Mouse (Mus musculus) urinary bladder, postnatal 4 days (tissue): Measurements from ENCODE around the gene Gm44503.

ENCODE experiments used
- DNase-seq, 2 experiments: peaks; one replicate each; pipeline ENCODE4 v3.0.0; 2021 to 2022; ENCODE audit warnings: low spot score in 2 of 2

Gm44503 gene

DNA sequence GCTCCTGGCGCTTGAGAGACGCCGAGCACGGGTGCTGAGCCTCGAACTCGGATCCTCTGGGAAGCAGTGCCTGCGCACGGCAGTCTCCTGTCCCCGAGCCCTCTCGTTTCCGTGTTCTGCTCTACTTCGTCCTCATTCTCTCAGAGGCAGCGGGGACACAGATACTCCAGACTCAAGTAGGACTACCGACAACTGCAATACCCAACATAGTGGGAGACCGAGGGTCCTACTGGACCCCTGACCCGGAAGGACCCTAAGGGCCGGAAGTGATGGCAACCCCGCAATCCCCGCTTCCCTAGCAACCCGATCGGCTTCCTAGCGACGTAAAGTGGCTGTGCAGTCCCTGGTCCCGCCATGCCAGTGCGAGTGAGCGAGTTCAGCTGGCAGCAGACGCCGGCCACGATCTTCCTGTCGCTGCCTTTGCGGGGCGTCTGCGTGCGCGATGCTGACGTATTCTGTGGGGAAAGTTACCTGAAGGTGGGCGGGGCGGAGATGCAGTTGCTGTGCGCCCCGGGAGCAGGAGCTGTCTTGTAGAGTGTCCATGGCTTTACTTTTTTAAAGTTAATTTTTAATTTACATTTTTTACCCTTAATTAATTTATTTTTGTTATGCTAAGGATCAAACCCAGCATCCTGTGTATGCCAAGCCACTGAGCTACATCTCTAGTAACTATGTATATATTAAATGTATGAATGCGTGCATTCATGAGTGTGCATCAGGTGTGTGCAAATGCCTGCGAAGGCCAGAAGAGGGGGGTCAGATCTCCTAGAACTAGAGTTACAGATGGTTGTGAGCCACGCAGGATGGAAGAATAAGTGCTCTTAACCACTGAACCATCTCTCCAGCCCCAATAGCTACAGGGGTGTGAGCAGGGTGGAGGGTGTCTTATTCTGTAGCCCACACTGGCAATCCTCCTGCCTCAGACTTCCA, at the start of gene Gm44503, which contains the start of gene Dyx1c1:
Gene Gm44503 (plus strand): TSS at position 332 of the 930 bp plus-strand sequence.
Gene Dyx1c1 (plus strand): TSS at position 265 of the 930 bp plus-strand sequence.
- peak; percentile 68 to 70 for DNase-seq

- DNase-seq: no peak
Observed at GRCm38 (mm10) chr9:72911381-72911780, 47.3 kb upstream of the Gm44503 start.

DNA sequence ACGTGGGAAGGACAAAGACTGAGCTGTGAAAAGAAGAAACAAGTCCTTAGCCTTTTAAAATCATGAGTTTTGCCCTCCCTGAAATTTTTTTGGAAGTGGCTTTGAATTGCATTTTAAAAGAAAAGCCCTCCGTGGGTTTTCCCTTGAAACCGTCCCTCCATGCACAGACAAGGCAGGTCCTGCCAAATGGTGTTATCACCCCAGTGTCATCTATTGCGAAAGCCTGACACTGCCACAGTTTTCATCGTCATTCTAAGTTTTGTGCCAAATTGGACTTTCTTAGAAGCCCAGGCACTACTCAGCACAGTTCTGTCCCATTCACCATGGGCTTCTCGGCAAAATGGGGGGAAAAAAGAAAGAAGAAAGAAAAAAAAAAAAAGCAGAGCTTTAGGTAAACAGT, 45.1 kb upstream of the Gm44503 start:
- no peak for DNase-seq

DNA sequence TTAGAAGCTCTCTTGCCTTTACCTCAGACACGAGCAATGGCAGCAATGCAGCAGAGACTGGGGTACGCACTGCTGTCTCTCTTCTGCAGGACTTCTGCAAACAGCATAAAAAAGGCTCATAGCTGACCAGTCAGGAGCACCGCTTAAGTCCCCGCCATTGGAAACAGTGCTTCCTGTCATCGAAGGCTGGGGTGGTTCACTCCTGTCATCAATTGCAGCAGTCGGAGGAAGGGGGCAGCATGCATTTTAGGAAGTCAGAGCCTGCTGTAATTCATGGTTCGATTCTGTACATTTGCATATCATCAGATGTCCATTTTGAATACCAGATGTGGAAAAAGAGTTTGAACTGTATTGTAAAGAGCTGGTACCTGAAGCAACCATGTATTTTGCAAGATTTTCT, 42.9 kb upstream of the Gm44503 start:
- no peak for DNase-seq

- no peak for DNase-seq
Observed at GRCm38 (mm10) chr9:72923068-72923467, 35.6 kb upstream of the Gm44503 start.

GRCm38 (mm10) chr9:72925021-72925934, 33.4 kb upstream of the Gm44503 start, which contains the start of gene Pygo1:
Gene Pygo1 (plus strand): TSS chr9:72925645.
- peak; percentile 57 to 67 for DNase-seq

- DNase-seq: no peak
Observed at GRCm38 (mm10) chr9:72925935-72926258, 32.8 kb upstream of the Gm44503 start.

- DNase-seq: no peak
Observed at GRCm38 (mm10) chr9:72931166-72931790, 27.4 kb upstream of the Gm44503 start.

- peak in 1 of 2 experiments; percentile 3 for DNase-seq
Observed at GRCm38 (mm10) chr9:72935309-72935708, 23.3 kb upstream of the Gm44503 start.

DNA sequence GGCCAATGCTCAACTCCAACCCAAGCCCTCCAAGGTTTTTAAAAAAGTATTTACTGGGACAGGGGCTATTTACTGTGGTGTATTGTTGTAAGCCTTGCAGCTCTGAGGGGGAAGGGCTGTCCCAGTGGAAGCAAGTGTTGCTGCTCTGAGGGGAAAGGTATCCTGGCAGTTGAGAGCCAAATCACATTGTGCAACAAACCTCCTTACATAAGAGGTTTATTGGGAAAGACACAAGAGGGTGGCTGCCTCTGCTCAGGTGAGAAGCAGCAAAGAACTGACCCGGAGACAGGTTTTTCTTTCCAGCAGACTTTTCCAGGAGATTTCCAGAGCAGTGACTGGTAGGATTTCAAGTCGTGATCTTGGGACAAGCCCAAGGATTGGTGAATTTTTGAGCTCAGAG, 22.4 kb upstream of the Gm44503 start:
- peak in 1 of 2 experiments; percentile 4 for DNase-seq

DNA sequence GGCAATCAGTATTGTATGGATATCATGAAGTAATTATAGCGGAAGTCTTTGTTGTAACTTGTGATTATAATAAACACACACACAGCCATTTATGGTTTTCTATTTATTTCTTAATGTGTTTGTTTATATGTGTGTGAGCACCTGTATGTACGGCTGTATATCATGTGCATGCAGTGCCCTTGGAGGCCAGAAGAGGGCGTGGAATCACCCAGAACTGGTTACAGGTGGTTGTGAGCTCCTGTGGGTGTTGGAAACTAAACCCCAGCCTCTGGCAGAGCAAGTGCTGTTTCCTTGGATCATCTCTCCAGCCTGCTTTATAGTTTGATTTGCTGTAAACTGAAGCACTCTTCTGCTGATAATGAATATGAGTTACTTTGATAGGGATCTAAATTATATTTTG, 15.2 kb upstream of the Gm44503 start:
- DNase-seq: no peak

DNA sequence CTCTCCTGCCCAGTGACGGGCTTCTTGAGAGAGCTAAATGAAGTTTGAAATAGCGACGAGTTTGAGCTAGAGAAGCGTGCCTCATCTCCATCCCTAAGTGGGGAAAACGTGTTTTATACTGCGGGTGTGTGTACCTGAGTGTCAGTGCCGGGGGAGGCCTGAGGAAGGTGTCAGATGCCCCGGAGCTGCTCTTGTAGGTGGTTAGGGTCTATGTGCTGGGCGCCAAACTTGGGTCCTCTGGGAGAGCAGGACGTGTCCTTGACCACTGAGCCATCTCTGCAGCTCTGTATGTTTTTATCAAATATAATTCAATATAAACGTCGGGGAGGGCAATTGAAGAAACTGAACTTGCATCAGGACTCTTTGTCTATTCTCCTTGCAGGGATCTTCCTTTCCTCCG, 14.4 kb upstream of the Gm44503 start:
- DNase-seq: no peak

GRCm38 (mm10) chr9:72947010-72947409, 11.6 kb upstream of the Gm44503 start:
- DNase-seq: no peak

DNA sequence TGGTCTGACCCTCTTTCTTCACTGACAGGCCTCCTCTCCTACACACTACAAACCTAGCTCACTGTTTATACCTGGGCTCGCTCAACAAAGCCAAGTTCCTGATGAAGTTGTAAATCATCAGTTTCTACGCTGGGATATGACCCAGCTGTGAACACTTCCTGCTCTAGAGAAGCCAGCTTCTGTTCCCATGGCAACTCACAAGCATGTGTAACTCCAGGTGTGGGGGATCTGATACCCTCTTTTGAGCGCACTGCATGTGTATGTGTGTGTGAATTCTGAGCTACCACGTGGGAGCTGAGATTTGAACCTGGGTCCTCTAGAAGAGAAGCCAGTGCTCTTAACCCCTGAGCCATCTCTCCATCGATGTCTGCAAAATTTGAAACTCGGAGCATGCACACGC, 9.1 kb upstream of the Gm44503 start:
- DNase-seq: no peak

GRCm38 (mm10) chr9:72954746-72955145, 3.9 kb upstream of the Gm44503 start:
- DNase-seq: no peak

GRCm38 (mm10) chr9:72955546-72955945, 3.1 kb upstream of the Gm44503 start:
- no peak for DNase-seq

- no peak for DNase-seq
Observed at GRCm38 (mm10) chr9:72961346-72961745, 2.7 kb downstream of the Gm44503 start.

DNA sequence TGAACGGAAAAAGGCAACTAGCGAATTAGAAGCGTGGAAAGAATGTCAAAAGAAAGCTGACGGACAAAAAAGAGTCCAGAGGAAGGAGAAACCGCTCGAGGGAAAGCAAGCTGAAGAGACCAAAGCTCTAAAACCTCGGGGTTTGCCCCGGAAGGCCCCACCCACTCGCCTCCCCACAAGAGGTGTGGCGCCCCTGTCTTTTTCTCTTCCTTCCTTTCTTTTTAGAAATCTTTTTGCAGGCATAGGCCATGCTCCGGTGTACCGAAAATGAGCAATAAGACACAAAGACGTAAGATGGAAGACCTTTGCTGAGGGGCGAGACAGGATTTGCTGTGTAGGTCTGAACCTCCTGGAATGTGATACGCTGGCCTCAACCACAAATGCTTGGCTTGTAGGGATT, 3.3 kb downstream of the Gm44503 start:
- DNase-seq: no peak

DNA sequence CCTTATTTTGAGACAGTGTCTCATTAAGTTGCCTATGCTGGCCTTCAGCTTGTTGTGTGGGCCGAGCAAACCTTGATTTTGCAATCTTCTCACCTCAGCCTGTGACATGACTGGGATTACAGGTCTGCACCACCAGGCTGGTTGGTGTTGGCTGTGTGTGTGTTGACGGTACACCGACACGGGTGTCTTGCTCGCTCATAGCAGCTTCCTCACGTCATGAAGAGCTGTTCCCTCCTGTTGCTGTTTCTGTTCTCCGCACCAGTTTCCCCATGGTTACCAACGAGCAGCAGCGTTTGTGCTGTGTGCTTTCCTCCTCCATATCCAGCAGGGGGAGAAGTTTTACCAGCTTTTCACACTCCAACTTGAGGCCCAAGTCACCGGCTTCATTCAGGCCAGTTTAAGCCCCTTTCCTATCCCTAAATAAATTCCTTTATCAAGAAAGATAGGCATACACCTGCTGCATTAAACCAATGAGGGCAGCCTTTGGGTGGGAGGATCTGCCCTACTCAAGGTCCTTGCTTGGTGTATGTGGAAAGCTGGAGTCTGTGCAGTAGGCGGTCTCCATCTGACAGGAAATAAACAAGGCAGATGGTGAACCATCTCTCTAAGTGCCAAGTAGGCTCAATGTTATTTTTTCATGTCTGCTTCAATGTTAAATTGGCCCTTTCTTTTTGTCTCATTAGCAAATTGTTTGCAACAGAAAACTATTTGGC, 9.9 kb downstream of the Gm44503 start:
- peak in 1 of 2 experiments; percentile 24 for DNase-seq

- DNase-seq: no peak
Observed at GRCm38 (mm10) chr9:72969874-72970273, 11.2 kb downstream of the Gm44503 start.

- DNase-seq: no peak
Observed at GRCm38 (mm10) chr9:72972435-72972834, 13.8 kb downstream of the Gm44503 start.
